Mouse (Mus musculus): ENCODE measurements at regions not wholly inside any gene's neighbourhood (a gene's known extent, or its start where the extent isn't known, plus 50 kb on each side); places are given as distances from the start of the nearest gene placed in this dataset.
A peak's percentile ranks its signal among the peaks of the same experiment; 100 is the strongest.

GRCm38 (mm10) chr1:137473800-137474685 lies 513.8 kb upstream of the Nr5a2 start:
- 49% methylated on average over 4 of the region's 4 CpGs for WGBS
- Histone ChIP-seq H3K4me1 (replicated peaks; ENCODE audit: control insufficient read depth, insufficient read depth, low read length) (no peaks in the 10 kb centered on the region; the same call in 1 of the 2 replicates), H3K36me3 (ENCODE audit: control insufficient read depth, insufficient read depth, low read length) (no peaks in the 10 kb centered on the region), H3K9me3 (ENCODE audit: control insufficient read depth, low read length) (no peaks in the 10 kb centered on the region), H3K4me2 (ENCODE audit: low read depth, low read length) (no peak overlapping the region), H3K9ac (ENCODE audit: low read length) (no peak overlapping the region), H3K27me3 (ENCODE audit: control insufficient read depth, insufficient read depth, low read depth, low read length) (no peaks in the 10 kb centered on the region), H3K4me3 (ENCODE audit: low read length) (no peak overlapping the region), H3K27ac (ENCODE audit: low read length) (peak overlapping the region; percentile 49; the same call in 1 of the 2 replicates)
- ATAC-seq (ENCODE audit: low read depth), result peak; percentile 87

GRCm38 (mm10) chr1:137464971-137465370 lies 504.7 kb upstream of the Nr5a2 start:
- WGBS, result 83% methylated on average over 5 of the region's 5 CpGs
- no peak for ATAC-seq (ENCODE audit: low read depth)
- Histone ChIP-seq H3K4me2 (ENCODE audit: low read depth, low read length) (no peak overlapping the region), H3K4me3 (ENCODE audit: low read length) (no peak overlapping the region), H3K9me3 (ENCODE audit: control insufficient read depth, low read length) (no peaks in the 10 kb centered on the region), H3K27me3 (ENCODE audit: control insufficient read depth, insufficient read depth, low read depth, low read length) (no peaks in the 10 kb centered on the region), H3K4me1 (replicated peaks; ENCODE audit: control insufficient read depth, insufficient read depth, low read length) (no peaks in the 10 kb centered on the region), H3K27ac (ENCODE audit: low read length) (no peak overlapping the region), H3K36me3 (ENCODE audit: control insufficient read depth, insufficient read depth, low read length) (no peaks in the 10 kb centered on the region), H3K9ac (ENCODE audit: low read length) (no peak overlapping the region)

GRCm38 (mm10) chr1:137461189-137461588 lies 500.9 kb upstream of the Nr5a2 start:
- Histone ChIP-seq H3K27ac (ENCODE audit: low read length) (no peak overlapping the region), H3K4me3 (ENCODE audit: low read length) (no peak overlapping the region), H3K4me1 (replicated peaks; ENCODE audit: control insufficient read depth, insufficient read depth, low read length) (no peaks in the 10 kb centered on the region), H3K9me3 (ENCODE audit: control insufficient read depth, low read length) (no peaks in the 10 kb centered on the region), H3K27me3 (ENCODE audit: control insufficient read depth, insufficient read depth, low read depth, low read length) (no peaks in the 10 kb centered on the region), H3K9ac (ENCODE audit: low read length) (no peak overlapping the region), H3K36me3 (ENCODE audit: control insufficient read depth, insufficient read depth, low read length) (no peaks in the 10 kb centered on the region), H3K4me2 (ENCODE audit: low read depth, low read length) (no peak overlapping the region)
- no peak for ATAC-seq (ENCODE audit: low read depth)
- WGBS, result 71% methylated on average over 1 of the region's 1 CpGs

GRCm38 (mm10) chr1:137453446-137454208 lies 493.4 kb upstream of the Nr5a2 start:
- Histone ChIP-seq H3K27ac (ENCODE audit: low read length) (peak overlapping the region; percentile 46), H3K9me3 (ENCODE audit: control insufficient read depth, low read length) (no peaks in the 10 kb centered on the region), H3K27me3 (ENCODE audit: control insufficient read depth, insufficient read depth, low read depth, low read length) (no peaks in the 10 kb centered on the region), H3K9ac (ENCODE audit: low read length) (no peak overlapping the region), H3K4me2 (ENCODE audit: low read depth, low read length) (no peak overlapping the region), H3K4me3 (ENCODE audit: low read length) (no peak overlapping the region), H3K36me3 (ENCODE audit: control insufficient read depth, insufficient read depth, low read length) (no peaks in the 10 kb centered on the region), H3K4me1 (replicated peaks; ENCODE audit: control insufficient read depth, insufficient read depth, low read length) (no peaks in the 10 kb centered on the region)
- ATAC-seq (ENCODE audit: low read depth), result peak; percentile 54
- WGBS, result 60% methylated on average over 7 of the region's 7 CpGs

- H3K4me2 ChIP-seq (ENCODE audit: low read depth, low read length), result no peak overlapping the region
- H3K4me1 ChIP-seq (replicated peaks; ENCODE audit: control insufficient read depth, insufficient read depth, low read length), result no peaks in the 10 kb centered on the region
- H3K27me3 ChIP-seq (ENCODE audit: control insufficient read depth, insufficient read depth, low read depth, low read length), result no peaks in the 10 kb centered on the region
- 60% methylated on average over 1 of the region's 1 CpGs for WGBS
- no peaks in the 10 kb centered on the region for H3K36me3 ChIP-seq (ENCODE audit: control insufficient read depth, insufficient read depth, low read length)
- H3K9ac ChIP-seq (ENCODE audit: low read length), result no peak overlapping the region
- H3K27ac ChIP-seq (ENCODE audit: low read length), result no peak overlapping the region
- no peaks in the 10 kb centered on the region for H3K9me3 ChIP-seq (ENCODE audit: control insufficient read depth, low read length)
- no peak overlapping the region for H3K4me3 ChIP-seq (ENCODE audit: low read length)
- no peak for ATAC-seq (ENCODE audit: low read depth)
Observed at GRCm38 (mm10) chr1:137452749-137453148, 492.5 kb upstream of the Nr5a2 start.

GRCm38 (mm10) chr1:137446497-137446896 lies 486.2 kb upstream of the Nr5a2 start:
- WGBS, result 73% methylated on average over 3 of the region's 3 CpGs
- Histone ChIP-seq H3K36me3 (ENCODE audit: control insufficient read depth, insufficient read depth, low read length) (no peaks in the 10 kb centered on the region), H3K4me2 (ENCODE audit: low read depth, low read length) (no peak overlapping the region), H3K27ac (ENCODE audit: low read length) (no peak overlapping the region), H3K4me3 (ENCODE audit: low read length) (no peak overlapping the region), H3K9ac (ENCODE audit: low read length) (no peak overlapping the region), H3K4me1 (replicated peaks; ENCODE audit: control insufficient read depth, insufficient read depth, low read length) (no peaks in the 10 kb centered on the region), H3K9me3 (ENCODE audit: control insufficient read depth, low read length) (no peaks in the 10 kb centered on the region), H3K27me3 (ENCODE audit: control insufficient read depth, insufficient read depth, low read depth, low read length) (no peaks in the 10 kb centered on the region)
- ATAC-seq (ENCODE audit: low read depth), result no peak

- H3K27me3 ChIP-seq (ENCODE audit: control insufficient read depth, insufficient read depth, low read depth, low read length), result no peaks in the 10 kb centered on the region
Observed at GRCm38 (mm10) chr1:137428110-137428509, 467.9 kb upstream of the Nr5a2 start.

GRCm38 (mm10) chr1:137418388-137418787 lies 458.1 kb upstream of the Nr5a2 start:
- H3K4me1 ChIP-seq (replicated peaks; ENCODE audit: control insufficient read depth, insufficient read depth, low read length), result no peaks in the 10 kb centered on the region
- H3K36me3 ChIP-seq (ENCODE audit: control insufficient read depth, insufficient read depth, low read length), result no peaks in the 10 kb centered on the region
- H3K27ac ChIP-seq (ENCODE audit: low read length), result no peak overlapping the region
- H3K27me3 ChIP-seq (ENCODE audit: control insufficient read depth, insufficient read depth, low read depth, low read length), result no peaks in the 10 kb centered on the region
- no peak overlapping the region for H3K9ac ChIP-seq (ENCODE audit: low read length)
- 71% methylated on average over 3 of the region's 3 CpGs for WGBS
- no peak overlapping the region for H3K4me3 ChIP-seq (ENCODE audit: low read length)
- no peak for ATAC-seq (ENCODE audit: low read depth)
- no peak overlapping the region for H3K4me2 ChIP-seq (ENCODE audit: low read depth, low read length)
- H3K9me3 ChIP-seq (ENCODE audit: control insufficient read depth, low read length), result no peaks in the 10 kb centered on the region

More at GRCm38 (mm10) chr1:137428110-137428509, 467.9 kb upstream of the Nr5a2 start:
- Histone ChIP-seq H3K4me1 (replicated peaks; ENCODE audit: control insufficient read depth, insufficient read depth, low read length) (0 out of 2 replicates have a peak, but pooled peaks cover 3% of the 10 kb centered on the region), H3K9ac (ENCODE audit: low read length) (no peak overlapping the region), H3K9me3 (ENCODE audit: control insufficient read depth, low read length) (no peaks in the 10 kb centered on the region), H3K4me2 (ENCODE audit: low read depth, low read length) (no peak overlapping the region), H3K27ac (ENCODE audit: low read length) (no peak overlapping the region), H3K4me3 (ENCODE audit: low read length) (no peak overlapping the region), H3K36me3 (ENCODE audit: control insufficient read depth, insufficient read depth, low read length) (no peaks in the 10 kb centered on the region)
- WGBS, result 90% methylated on average over 1 of the region's 1 CpGs
- peak; percentile 74 for ATAC-seq (ENCODE audit: low read depth)

- Histone ChIP-seq H3K4me1 (replicated peaks; ENCODE audit: control insufficient read depth, insufficient read depth, low read length) (no peaks in the 10 kb centered on the region), H3K9me3 (ENCODE audit: control insufficient read depth, low read length) (no peaks in the 10 kb centered on the region), H3K4me2 (ENCODE audit: low read depth, low read length) (no peak overlapping the region), H3K36me3 (ENCODE audit: control insufficient read depth, insufficient read depth, low read length) (no peaks in the 10 kb centered on the region), H3K4me3 (ENCODE audit: low read length) (no peak overlapping the region), H3K27me3 (ENCODE audit: control insufficient read depth, insufficient read depth, low read depth, low read length) (no peaks in the 10 kb centered on the region), H3K9ac (ENCODE audit: low read length) (no peak overlapping the region), H3K27ac (ENCODE audit: low read length) (no peak overlapping the region)
- ATAC-seq (ENCODE audit: low read depth), result no peak
Observed at GRCm38 (mm10) chr1:137396736-137397135, 436.5 kb upstream of the Nr5a2 start.
